Comparison of ENCODE assay signal across 17 mouse cellular contexts in the genomic region with DNA sequence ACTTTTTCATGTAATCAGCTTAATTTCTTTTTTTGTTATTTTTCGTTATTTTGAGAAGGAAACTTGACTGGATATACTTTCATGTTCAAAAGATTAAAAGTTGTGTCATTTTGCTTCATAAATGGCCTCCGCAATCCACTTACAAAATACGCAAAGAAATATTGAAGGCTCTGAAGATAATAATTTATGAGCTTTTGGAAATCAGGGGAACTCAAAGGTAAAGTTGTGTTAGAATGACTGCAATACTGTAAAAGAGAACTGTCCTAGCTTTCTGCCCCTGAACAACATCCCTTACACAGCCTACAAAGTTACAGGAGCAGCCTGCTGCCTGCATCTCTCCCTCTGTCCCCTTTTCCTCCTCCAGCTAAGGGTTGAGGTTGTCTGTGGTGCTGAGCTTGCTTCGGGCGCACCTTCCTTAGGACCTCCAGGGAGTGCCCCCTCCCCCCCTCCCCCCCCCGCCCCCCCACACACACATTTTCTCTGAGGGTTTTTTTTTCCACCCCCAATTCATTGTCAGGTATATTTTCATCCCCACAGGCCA.
DNase-seq lines count a peak whose midpoint lies in the region; ATAC-seq and TF ChIP-seq lines count a peak whose summit lies in the region.
"Had no signal": no experiment of that assay in that cellular context is flagged by ENCODE, and none has a peak within 500 bp of the region (broad histone marks: within the 10 kb centered on the region; RNA-seq: fewer than 3 reads in every experiment).

No protein-coding gene starts in this region.

- peak; percentile 23 for DNase-seq in embryo, embryonic 11 days
- DNase-seq in embryo, embryonic 10 days (ENCODE audit: low spot score), result no peak
- DNase-seq in midbrain, embryonic 11.5 days (ENCODE audit: low spot score, missing footprints), result peak; percentile 88
- DNase-seq in stomach, postnatal 0 days (ENCODE audit: low spot score), result no peak
- no peak for DNase-seq in adrenal gland, postnatal 14 days
- no peak for DNase-seq in adrenal gland, postnatal 25 days
- DNase-seq: adrenal gland, postnatal 10 days; gastrocnemius, postnatal 36 days; kidney, adult 8-10 months; layer of hippocampus, adult 9-11 months; lung, postnatal 4 days; thymus, adult 18-20 months had no signal

- H3K4me3 ChIP-seq in midbrain, embryonic 11.5 days (ENCODE audit: low read depth, low read length), result no peak overlapping the region
- no peak overlapping the region for H3K4me3 ChIP-seq in midbrain, embryonic 15.5 days
- H3K4me3 ChIP-seq in intestine, embryonic 15.5 days (replicated peaks), result no peak overlapping the region
- 0 out of 2 replicates have a peak overlapping the region, but pooled peaks have one; percentile 51 for H3K4me3 ChIP-seq in stomach, postnatal 0 days (ENCODE audit: low read depth, low read length)
- H3K4me3 ChIP-seq: midbrain, embryonic 13.5 days had no signal

- no peaks in the 10 kb centered on the region for H3K36me3 ChIP-seq in midbrain, embryonic 11.5 days (ENCODE audit: control insufficient read depth, insufficient read depth, low read length)
- no peaks in the 10 kb centered on the region for H3K36me3 ChIP-seq in midbrain, embryonic 15.5 days (replicated peaks)
- H3K36me3 ChIP-seq in intestine, embryonic 15.5 days, result no peaks in the 10 kb centered on the region
- no peaks in the 10 kb centered on the region for H3K36me3 ChIP-seq in stomach, postnatal 0 days (ENCODE audit: control insufficient read depth, insufficient read depth, low read length)
- H3K36me3 ChIP-seq: G1E; midbrain, embryonic 13.5 days had no signal

- WGBS in midbrain, embryonic 11.5 days, result 25% methylated on average over 4 of the region's 6 CpGs
- 25% methylated on average over 6 of the region's 6 CpGs for WGBS in midbrain, embryonic 15.5 days
- 42% methylated on average over 4 of the region's 6 CpGs for WGBS in intestine, embryonic 15.5 days
- WGBS in stomach, postnatal 0 days, result 53% methylated on average over 5 of the region's 6 CpGs

- H3K27ac ChIP-seq in midbrain, embryonic 11.5 days (ENCODE audit: low read depth, low read length), result no peak overlapping the region
- no peak overlapping the region for H3K27ac ChIP-seq in midbrain, embryonic 15.5 days
- peak overlapping the region; percentile 94; the same call in 1 of the 2 replicates for H3K27ac ChIP-seq in intestine, embryonic 15.5 days
- H3K27ac ChIP-seq in stomach, postnatal 0 days (replicated peaks), result peak overlapping the region; percentile 90
- H3K27ac ChIP-seq: liver, embryonic 14.5 days; midbrain, embryonic 13.5 days had no signal

- no peak for TF ChIP-seq EP300 in stomach, postnatal 0 days (optimal IDR thresholded peaks at IDR 0.05)

- H3K27me3 ChIP-seq in midbrain, embryonic 11.5 days (ENCODE audit: control insufficient read depth, insufficient read depth, low read length), result peaks cover 48% of the 10 kb centered on the region
- peaks cover 27% of the 10 kb centered on the region for H3K27me3 ChIP-seq in midbrain, embryonic 15.5 days (replicated peaks)
- no peaks in the 10 kb centered on the region for H3K27me3 ChIP-seq in intestine, embryonic 15.5 days (replicated peaks)
- H3K27me3 ChIP-seq in stomach, postnatal 0 days (ENCODE audit: control insufficient read depth, insufficient read depth, low read length), result no peaks in the 10 kb centered on the region

- no peak overlapping the region for H3K9ac ChIP-seq in midbrain, embryonic 11.5 days (ENCODE audit: low read length)
- no peak overlapping the region for H3K9ac ChIP-seq in midbrain, embryonic 15.5 days
- no peak overlapping the region for H3K9ac ChIP-seq in intestine, embryonic 15.5 days
- H3K9ac ChIP-seq in stomach, postnatal 0 days (ENCODE audit: low read length), result no peak overlapping the region
- H3K9ac ChIP-seq: liver, embryonic 14.5 days; midbrain, embryonic 13.5 days had no signal

- no peaks in the 10 kb centered on the region for H3K9me3 ChIP-seq in midbrain, embryonic 11.5 days (ENCODE audit: control insufficient read depth, low read length)
- H3K9me3 ChIP-seq in midbrain, embryonic 15.5 days, result no peaks in the 10 kb centered on the region
- H3K9me3 ChIP-seq in intestine, embryonic 15.5 days, result no peaks in the 10 kb centered on the region
- no peaks in the 10 kb centered on the region for H3K9me3 ChIP-seq in stomach, postnatal 0 days (ENCODE audit: control insufficient read depth, low read length)
- H3K9me3 ChIP-seq: G1E; midbrain, embryonic 13.5 days had no signal

- no peak overlapping the region for H3K4me2 ChIP-seq in midbrain, embryonic 11.5 days
- no peak overlapping the region for H3K4me2 ChIP-seq in midbrain, embryonic 15.5 days
- peak overlapping the region; percentile 88 for H3K4me2 ChIP-seq in intestine, embryonic 15.5 days (replicated peaks)
- H3K4me2 ChIP-seq in stomach, postnatal 0 days (replicated peaks; ENCODE audit: low read depth), result peak overlapping the region; percentile 74

- ATAC-seq in midbrain, embryonic 11.5 days (ENCODE audit: low FRiP score), result no peak
- no peak for ATAC-seq in midbrain, embryonic 15.5 days (replicated peaks)
- no peak for ATAC-seq in intestine, embryonic 15.5 days
- no peak for ATAC-seq in stomach, postnatal 0 days (ENCODE audit: low FRiP score, low TSS enrichment)
- ATAC-seq: midbrain, embryonic 13.5 days had no signal

- no peak for TF ChIP-seq CTCF in stomach, postnatal 0 days (IDR thresholded peaks at IDR 0.05; ENCODE audit: low read depth)

- peaks cover 15% of the 10 kb centered on the region for H3K4me1 ChIP-seq in midbrain, embryonic 11.5 days (ENCODE audit: control insufficient read depth, insufficient read depth, low read length)
- H3K4me1 ChIP-seq in midbrain, embryonic 15.5 days, result peaks cover 18% of the 10 kb centered on the region
- H3K4me1 ChIP-seq in intestine, embryonic 15.5 days (replicated peaks), result 0 out of 2 replicates have a peak, but pooled peaks cover 4% of the 10 kb centered on the region
- H3K4me1 ChIP-seq in stomach, postnatal 0 days (replicated peaks; ENCODE audit: control insufficient read depth, insufficient read depth), result no peaks in the 10 kb centered on the region

Comparison
In these comparisons a context has a peak if more than half of its experiments do, and no peak if none do; other contexts are left out.
1. DNase-seq: peak in embryo, embryonic 11 days (single experiment) and midbrain, embryonic 11.5 days (single experiment); none in embryo, embryonic 10 days (single experiment), stomach, postnatal 0 days (single experiment), adrenal gland, postnatal 14 days (single experiment) and adrenal gland, postnatal 25 days (single experiment).
2. H3K27ac ChIP-seq: peak in intestine, embryonic 15.5 days (single experiment) and stomach, postnatal 0 days (single experiment); none in midbrain, embryonic 11.5 days (single experiment) and midbrain, embryonic 15.5 days (single experiment).
3. H3K4me2 ChIP-seq: peak in intestine, embryonic 15.5 days (single experiment) and stomach, postnatal 0 days (single experiment); none in midbrain, embryonic 11.5 days (single experiment) and midbrain, embryonic 15.5 days (single experiment).